Mouse (Mus musculus) midbrain, postnatal 0 days (tissue): ENCODE data around the gene Pnck. TPM values are rescaled to one million over a fixed set of nuclear protein-coding genes. Genes with fewer than 3 reads are reported as not detected.
A peak's percentile ranks its signal among the peaks of the same experiment; 100 is the strongest.

Experiments
- ATAC-seq: fragments of 200-750 bp; cut with Nextera tagmentation; 2 replicates; pipeline ENCODE4 v1.8.0; 2017; ENCODE audit warnings: moderate number of reproducible peaks, mild to moderate bottlenecking, moderate TSS enrichment, moderate library complexity; ENCODE audit not compliant: low FRiP score
- DNase-seq: peaks from one replicate; pipeline ENCODE4 v3.0.0-alpha.2; 2015; ENCODE audit warnings: low spot score
- H3K27ac ChIP-seq: fragments of 300-500 bp; sonication (generic); 2 replicates; pipeline ENCODE4 v1.5.1; 2014; ENCODE audit warnings: low read depth, mild to moderate bottlenecking, low read length, mixed read lengths
- H3K27me3 ChIP-seq: fragments of 300-500 bp; sonication (generic); 2 replicates; pipeline ENCODE4 v1.6.1; 2014; ENCODE audit warnings: low read length, control low read depth, mixed read lengths; ENCODE audit not compliant: insufficient read depth
- H3K36me3 ChIP-seq: fragments of 300-500 bp; sonication (generic); 2 replicates; pipeline ENCODE4 v1.6.1; 2014; ENCODE audit warnings: low read length, control low read depth, mixed read lengths; ENCODE audit not compliant: insufficient read depth
- H3K4me1 ChIP-seq: fragments of 300-500 bp; sonication (generic); 2 replicates; pipeline ENCODE4 v1.6.1; 2014; ENCODE audit warnings: mild to moderate bottlenecking, control low read depth, antibody characterized with exemption, low read length, mixed read lengths; ENCODE audit not compliant: insufficient read depth
- H3K4me2 ChIP-seq: fragments of 300-500 bp; sonication (generic); 2 replicates; pipeline ENCODE4 v1.6.1; 2014; ENCODE audit warnings: low read depth, mild to moderate bottlenecking, low read length, mixed read lengths; ENCODE audit not compliant: poor library complexity, severe bottlenecking
- H3K4me3 ChIP-seq: fragments of 300-500 bp; sonication (generic); 2 replicates; pipeline ENCODE4 v1.5.1; 2014; ENCODE audit warnings: low read depth, mild to moderate bottlenecking, low read length, moderate library complexity
- H3K9ac ChIP-seq: fragments of 300-500 bp; sonication (generic); replicated peaks from 2 replicates; pipeline ENCODE4 v1.6.1; 2014; ENCODE audit warnings: mild to moderate bottlenecking, low read length, moderate library complexity, mixed read lengths; ENCODE audit not compliant: poor library complexity, severe bottlenecking
- H3K9me3 ChIP-seq: fragments of 300-500 bp; sonication (generic); 2 replicates; pipeline ENCODE4 v1.6.1; 2016; ENCODE audit warnings: low read length, control low read depth
- CTCF ChIP-seq: IDR thresholded peaks from 2 replicates; pipeline ENCODE4 v1.5.1; 2016; ENCODE audit warnings: antibody characterized with exemption, mild to moderate bottlenecking
- WGBS: fragments of 180-500 bp; shearing (Covaris S2); extraction: QIAGEN DNeasy Blood & Tissue Kit; methylation state at CpG from one replicate; pipeline ENCODE4 v1.1.7; 2014; 5-methylcytosine and 5-hydroxymethylcytosine counted together
- polyA plus RNA-seq: library from polyadenylated mRNA; unstranded; fragments of >200 nt; fragmentation: Nextera tagmentation; extraction: Ambion mirVana; gene quantifications from 2 replicates; pipeline ENCODE4 v1.2.1, GENCODE M21; 2015
- total RNA-seq: library from RNA; depleted of rRNA; stranded (reverse); fragments of >200 nt; gene quantifications from 2 replicates; pipeline ENCODE4 v1.2.3, GENCODE M21; 2014; rRNA removed

The Pnck gene
- total and polyA plus RNA-seq, 2 experiments from 2014 or later: 136 to 159 TPM

DNA sequence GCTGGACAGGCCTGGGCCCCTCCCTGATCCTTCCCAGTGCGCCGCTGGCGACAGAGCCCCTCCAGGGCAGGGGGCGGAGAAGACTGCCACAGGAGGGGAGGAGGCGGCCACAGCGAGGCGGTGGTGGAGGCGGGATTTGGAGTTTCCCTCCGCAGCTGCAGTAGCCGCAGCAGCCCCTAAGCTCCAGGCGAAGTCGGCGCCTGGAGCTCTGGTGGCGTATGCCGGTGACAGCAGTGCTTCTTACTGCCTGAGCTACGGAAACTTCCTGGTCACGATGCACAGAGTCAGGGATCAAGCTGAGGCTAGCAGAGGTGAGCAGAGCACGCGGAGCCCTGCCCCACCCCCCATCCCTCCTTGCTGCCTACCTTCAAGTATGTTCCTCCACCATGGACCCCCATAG, 24.5 kb downstream of the Pnck start:
- H3K4me1 ChIP-seq: no peaks in the 10 kb centered on the region
- DNase-seq: no peak
- TF ChIP-seq CTCF: no peak
- H3K27me3 ChIP-seq: peaks cover 19% of the 10 kb centered on the region
- H3K9ac ChIP-seq: no peak overlapping the region
- ATAC-seq: peak; percentile 42; the same call in 1 of the 2 replicates
- no peaks in the 10 kb centered on the region for H3K36me3 ChIP-seq
- H3K4me3 ChIP-seq: peak overlapping the region; percentile 20; the same call in 1 of the 2 replicates
- H3K9me3 ChIP-seq: no peaks in the 10 kb centered on the region
- no peak overlapping the region for H3K27ac ChIP-seq
- H3K4me2 ChIP-seq: peak overlapping the region; percentile 41
- WGBS: 21% methylated on average over 12 of the region's 19 CpGs

GRCm38 (mm10) chrX:73626981-73627380, 32.9 kb downstream of the Pnck start:
- no peak for DNase-seq
- no peak overlapping the region for H3K9ac ChIP-seq

GRCm38 (mm10) chrX:73619890-73620289, 40.0 kb downstream of the Pnck start:
- ATAC-seq (no peak), DNase-seq (no peak)
- Histone ChIP-seq H3K4me2 (no peak overlapping the region), H3K9ac (no peak overlapping the region), H3K4me3 (no peak overlapping the region), H3K4me1 (no peaks in the 10 kb centered on the region), H3K27me3 (no peaks in the 10 kb centered on the region), H3K36me3 (no peaks in the 10 kb centered on the region), H3K9me3 (no peaks in the 10 kb centered on the region), H3K27ac (no peak overlapping the region)
- 87% methylated on average over 2 of the region's 2 CpGs for WGBS
- TF ChIP-seq CTCF: no peak

More at GRCm38 (mm10) chrX:73626981-73627380, 32.9 kb downstream of the Pnck start:
- Histone ChIP-seq H3K4me2 (no peak overlapping the region), H3K4me1 (no peaks in the 10 kb centered on the region), H3K27me3 (no peaks in the 10 kb centered on the region), H3K4me3 (no peak overlapping the region), H3K27ac (no peak overlapping the region), H3K9me3 (no peaks in the 10 kb centered on the region), H3K36me3 (no peaks in the 10 kb centered on the region)
- no peak for TF ChIP-seq CTCF
- ATAC-seq: no peak

DNA sequence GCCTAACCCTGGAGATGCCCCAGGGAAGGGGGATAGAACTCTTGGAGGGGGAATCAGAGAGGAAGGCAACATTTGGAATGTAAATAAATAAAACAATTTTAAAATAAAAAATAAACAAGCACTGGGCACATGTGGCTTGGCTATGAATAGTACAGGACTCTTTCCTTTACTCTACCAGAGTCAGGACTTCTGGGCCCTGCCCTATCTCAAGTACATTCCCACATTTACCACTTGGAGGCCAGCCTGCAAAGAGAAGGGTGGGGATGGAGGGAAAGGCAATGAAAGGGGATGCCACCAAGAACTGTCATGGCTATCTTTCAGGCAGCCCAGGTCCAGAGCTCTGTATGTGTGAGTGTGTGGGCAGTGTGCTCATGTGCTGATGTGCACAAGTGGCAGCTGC, 40.5 kb downstream of the Pnck start:
- TF ChIP-seq CTCF: no peak
- no peaks in the 10 kb centered on the region for H3K9me3 ChIP-seq

DNA sequence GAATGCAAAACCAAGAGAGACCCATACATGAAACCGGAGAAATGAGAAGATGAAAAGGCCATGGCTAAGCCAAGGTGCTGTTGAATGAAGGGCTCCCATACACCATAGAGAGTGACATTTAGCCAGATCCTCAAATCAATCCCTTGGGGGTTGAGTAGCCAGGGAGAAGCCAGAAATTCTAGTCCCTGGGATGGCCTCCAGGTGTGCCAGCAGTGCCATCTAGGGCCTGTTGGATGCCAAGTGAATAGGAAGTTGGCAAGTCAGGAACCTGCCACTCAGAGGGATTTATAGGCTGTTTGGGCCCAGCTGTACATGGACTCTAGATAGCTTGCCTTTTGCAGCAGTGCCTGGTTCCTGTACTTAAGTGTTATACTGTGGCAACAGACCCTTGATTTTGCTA, 44.0 kb downstream of the Pnck start:
- ATAC-seq (no peak), DNase-seq (no peak)
- no peak overlapping the region for H3K9ac ChIP-seq
- H3K27me3 ChIP-seq: no peaks in the 10 kb centered on the region
- no peak for TF ChIP-seq CTCF
- H3K27ac ChIP-seq: no peak overlapping the region
- no peaks in the 10 kb centered on the region for H3K4me1 ChIP-seq
- no peak overlapping the region for H3K4me2 ChIP-seq
- no peaks in the 10 kb centered on the region for H3K9me3 ChIP-seq
- no peak overlapping the region for H3K4me3 ChIP-seq
- 93% methylated on average over 1 of the region's 1 CpGs for WGBS
- H3K36me3 ChIP-seq: no peaks in the 10 kb centered on the region

More for the DNA sequence above, 40.5 kb downstream of the Pnck start:
- Histone ChIP-seq H3K9ac (no peak overlapping the region), H3K27ac (no peak overlapping the region), H3K4me1 (no peaks in the 10 kb centered on the region), H3K4me3 (no peak overlapping the region), H3K4me2 (no peak overlapping the region), H3K27me3 (no peaks in the 10 kb centered on the region), H3K36me3 (no peaks in the 10 kb centered on the region)
- DNase-seq (no peak), ATAC-seq (no peak)

GRCm38 (mm10) chrX:73613665-73614064, 46.3 kb downstream of the Pnck start:
- no peak for TF ChIP-seq CTCF
- WGBS: 79% methylated on average over 4 of the region's 4 CpGs
- Histone ChIP-seq H3K9ac (no peak overlapping the region), H3K4me1 (no peaks in the 10 kb centered on the region), H3K9me3 (no peaks in the 10 kb centered on the region), H3K4me2 (no peak overlapping the region), H3K27me3 (no peaks in the 10 kb centered on the region), H3K4me3 (no peak overlapping the region), H3K27ac (no peak overlapping the region), H3K36me3 (no peaks in the 10 kb centered on the region)
- ATAC-seq (no peak), DNase-seq (no peak)

Other genes with a start within 250 kb of the Pnck start
- 5.3 and 5.5 TPM in 2 replicates for gene Zfp92, start 249.0 kb downstream of the Pnck start, total RNA-seq
- 1.5 and 2.1 TPM in 2 replicates for gene Zfp92, start 249.0 kb downstream of the Pnck start, polyA plus RNA-seq
- 1.3 TPM in 1 of 2 replicates, not detected in the other for gene Trex2, start 224.8 kb downstream of the Pnck start, total RNA-seq
- not detected in 2 replicates for gene Trex2, start 224.8 kb downstream of the Pnck start, polyA plus RNA-seq
- 30.7 and 34.7 TPM in 2 replicates for gene Haus7, start 201.1 kb downstream of the Pnck start, total RNA-seq
- 61.7 and 63.6 TPM in 2 replicates for gene Haus7, start 201.1 kb downstream of the Pnck start, polyA plus RNA-seq
- gene Bgn, start 176.5 kb downstream of the Pnck start, total RNA-seq: 43.9 and 44.6 TPM in 2 replicates
- 17.1 and 19.8 TPM in 2 replicates for gene Bgn, start 176.5 kb downstream of the Pnck start, polyA plus RNA-seq
- 40.4 and 41.9 TPM in 2 replicates for gene Atp2b3, start 157.0 kb downstream of the Pnck start, total RNA-seq
- 6.7 and 7.9 TPM in 2 replicates for gene Atp2b3, start 157.0 kb downstream of the Pnck start, polyA plus RNA-seq
- 1.4 and 2.1 TPM in 2 replicates for gene Dusp9, start 20.7 kb downstream of the Pnck start, total RNA-seq
- gene Dusp9, start 20.7 kb downstream of the Pnck start, polyA plus RNA-seq: 0.39 and 0.68 TPM in 2 replicates
- 49.5 and 69.4 TPM in 2 replicates for gene Slc6a8, start 13.0 kb upstream of the Pnck start, total RNA-seq
- gene Slc6a8, start 13.0 kb upstream of the Pnck start, polyA plus RNA-seq: 6.0 and 6.6 TPM in 2 replicates
- gene Bcap31, start 56.1 kb upstream of the Pnck start, total RNA-seq: 48.7 and 58.1 TPM in 2 replicates
- 133 and 134 TPM in 2 replicates for gene Bcap31, start 56.1 kb upstream of the Pnck start, polyA plus RNA-seq
- gene Abcd1, start 56.5 kb upstream of the Pnck start, total RNA-seq: 16.7 and 19.2 TPM in 2 replicates
- 7.9 and 9.0 TPM in 2 replicates for gene Abcd1, start 56.5 kb upstream of the Pnck start, polyA plus RNA-seq
- gene Plxnb3, start 97.0 kb upstream of the Pnck start, total RNA-seq: 1.5 and 4.0 TPM in 2 replicates
- gene Plxnb3, start 97.0 kb upstream of the Pnck start, polyA plus RNA-seq: 0.58 and 0.61 TPM in 2 replicates
- gene Srpk3, start 114.3 kb upstream of the Pnck start, total RNA-seq: 0.09 and 0.49 TPM in 2 replicates
- 2.1 and 2.4 TPM in 2 replicates for gene Srpk3, start 114.3 kb upstream of the Pnck start, polyA plus RNA-seq
- 207 and 236 TPM in 2 replicates for gene Idh3g, start 126.8 kb upstream of the Pnck start, total RNA-seq
- gene Idh3g, start 126.8 kb upstream of the Pnck start, polyA plus RNA-seq: 218 and 245 TPM in 2 replicates
- 99.8 and 115 TPM in 2 replicates for gene Ssr4, start 126.9 kb upstream of the Pnck start, total RNA-seq
- gene Ssr4, start 126.9 kb upstream of the Pnck start, polyA plus RNA-seq: 166 and 184 TPM in 2 replicates
- gene Pdzd4, start 164.9 kb upstream of the Pnck start, total RNA-seq: 196 and 242 TPM in 2 replicates
- 4.4 and 5.1 TPM in 2 replicates for gene Pdzd4, start 164.9 kb upstream of the Pnck start, polyA plus RNA-seq
- not detected in 2 replicates for gene Avpr2, start 232.0 kb upstream of the Pnck start, total RNA-seq
- gene Avpr2, start 232.0 kb upstream of the Pnck start, polyA plus RNA-seq: 0.06 TPM in 1 of 2 replicates, not detected in the other
- 292 and 296 TPM in 2 replicates for gene L1cam, start 236.0 kb upstream of the Pnck start, total RNA-seq
- gene L1cam, start 236.0 kb upstream of the Pnck start, polyA plus RNA-seq: 113 and 116 TPM in 2 replicates